Mouse (Mus musculus): ENCODE data around the gene Ccl28.
"Not testable (repeated sequence)": the region's sequence is repeated elsewhere in the genome, so short reads cannot be mapped to it uniquely, and the experiment has no call there.

The Ccl28 gene

GRCm38 (mm10) chr13:119623634-119624033, at the start of gene Ccl28:
Gene Ccl28, plus strand, starts transcription at chr13:119623819.
- no peak for DNase-seq

- DNase-seq: peak; percentile 73
These were observed 27.1 kb upstream of the Ccl28 start for GRCm38 (mm10) chr13:119596321-119597211.

GRCm38 (mm10) chr13:119598466-119598865, 25.2 kb upstream of the Ccl28 start:
- peak; percentile 43 for DNase-seq

GRCm38 (mm10) chr13:119599066-119599465, 24.6 kb upstream of the Ccl28 start:
- not testable (repeated sequence) for DNase-seq

- not testable (repeated sequence) for DNase-seq
These were observed 24.1 kb upstream of the Ccl28 start for GRCm38 (mm10) chr13:119599498-119599897.

GRCm38 (mm10) chr13:119600166-119600565, 23.5 kb upstream of the Ccl28 start:
- peak; percentile 76 for DNase-seq

GRCm38 (mm10) chr13:119602688-119603331, 20.8 kb upstream of the Ccl28 start:
- DNase-seq: peak; percentile 19

- DNase-seq: not testable (repeated sequence)
These were observed 19.7 kb upstream of the Ccl28 start for GRCm38 (mm10) chr13:119603890-119604289.

GRCm38 (mm10) chr13:119604322-119604721, 19.3 kb upstream of the Ccl28 start:
- not testable (repeated sequence) for DNase-seq

GRCm38 (mm10) chr13:119618841-119619240, 4.8 kb upstream of the Ccl28 start:
- no peak for DNase-seq

GRCm38 (mm10) chr13:119619735-119620134, 3.9 kb upstream of the Ccl28 start:
- DNase-seq: no peak

GRCm38 (mm10) chr13:119625952-119626351, 2.3 kb downstream of the Ccl28 start:
- DNase-seq: not testable (repeated sequence)

- peak; percentile 78 for DNase-seq
These were observed 8.0 kb downstream of the Ccl28 start for GRCm38 (mm10) chr13:119631482-119632155.

- DNase-seq: no peak
These were observed 8.5 kb downstream of the Ccl28 start for GRCm38 (mm10) chr13:119632156-119632548.

GRCm38 (mm10) chr13:119635496-119635895, 11.9 kb downstream of the Ccl28 start:
- DNase-seq: no peak

GRCm38 (mm10) chr13:119637837-119638236, 14.2 kb downstream of the Ccl28 start:
- no peak for DNase-seq

- no peak for DNase-seq
These were observed 14.8 kb downstream of the Ccl28 start for GRCm38 (mm10) chr13:119638449-119638848.

GRCm38 (mm10) chr13:119639302-119639701, 15.7 kb downstream of the Ccl28 start:
- no peak for DNase-seq

GRCm38 (mm10) chr13:119640504-119640903, 16.9 kb downstream of the Ccl28 start:
- DNase-seq: no peak

- DNase-seq: no peak
These were observed 17.5 kb downstream of the Ccl28 start for GRCm38 (mm10) chr13:119641145-119641544.

GRCm38 (mm10) chr13:119644769-119645168, 21.1 kb downstream of the Ccl28 start:
- DNase-seq: no peak

GRCm38 (mm10) chr13:119646511-119646910, 22.9 kb downstream of the Ccl28 start:
- no peak for DNase-seq

Measured in liver (tissue).